In the genomic region with DNA sequence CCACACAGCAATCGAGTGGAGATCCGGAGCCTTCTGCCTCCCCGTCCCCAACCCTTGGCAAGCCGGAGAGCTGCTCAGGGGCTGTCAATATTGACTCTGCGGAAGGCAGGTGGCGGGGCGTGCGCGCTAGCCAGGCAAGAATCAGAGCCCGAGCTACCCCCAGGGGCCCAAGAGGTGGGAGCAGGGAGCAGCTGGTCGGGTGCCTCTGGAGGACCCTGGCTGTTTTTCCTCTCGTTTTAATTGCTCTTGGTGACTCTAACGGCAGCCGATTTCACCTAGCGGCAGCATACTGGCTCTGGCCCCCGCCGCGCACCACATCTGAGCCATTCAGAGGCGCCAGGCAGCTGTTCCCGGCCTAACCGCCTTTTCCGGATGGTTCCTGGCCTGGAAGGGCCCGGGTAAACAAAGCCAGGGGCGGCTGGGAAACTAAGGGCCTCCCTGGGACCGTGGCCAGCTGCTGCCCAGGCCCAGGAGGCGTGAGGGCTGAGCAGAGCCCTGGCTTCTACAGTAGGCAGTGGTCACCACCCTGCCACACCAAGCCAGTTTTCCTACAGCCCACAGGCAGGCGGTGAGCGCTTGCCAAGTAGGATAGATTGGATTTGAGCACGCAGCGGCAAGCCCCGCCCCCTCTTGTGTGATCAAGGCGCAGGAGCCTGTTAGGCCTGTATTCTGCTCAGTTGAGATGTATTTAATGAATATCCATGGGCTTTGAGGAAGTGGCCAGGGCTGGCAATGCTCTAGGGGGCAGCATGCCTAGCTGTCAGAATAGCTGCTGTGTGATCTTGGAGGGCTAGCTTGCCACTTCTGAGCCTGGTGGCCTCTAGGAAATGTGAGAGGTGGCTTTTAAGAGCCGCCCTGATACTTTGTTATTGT, we compare ENCODE assay signal across 9 mouse cellular contexts.
DNase-seq lines count a peak whose midpoint lies in the region; ATAC-seq and TF ChIP-seq lines count a peak whose summit lies in the region.
"Had no signal": no experiment of that assay in that cellular context is flagged by ENCODE, and none has a peak within 500 bp of the region (broad histone marks: within the 10 kb centered on the region; RNA-seq: fewer than 3 reads in every experiment).

No protein-coding gene starts in this region.

- H3K9me3 ChIP-seq in ES-Bruce4 (replicated peaks; ENCODE audit: control insufficient read depth, insufficient read depth, low read length, poor library complexity, severe bottlenecking): no peaks in the 10 kb centered on the region
- H3K9me3 ChIP-seq in forebrain, embryonic 13.5 days (replicated peaks): no peaks in the 10 kb centered on the region
- H3K9me3 ChIP-seq in lung, postnatal 0 days (ENCODE audit: low read length): no peaks in the 10 kb centered on the region

- no peaks in the 10 kb centered on the region for H3K27me3 ChIP-seq in ES-Bruce4 (ENCODE audit: control insufficient read depth, insufficient read depth, low read length, poor library complexity, severe bottlenecking)
- no peaks in the 10 kb centered on the region for H3K27me3 ChIP-seq in forebrain, embryonic 13.5 days
- H3K27me3 ChIP-seq in lung, postnatal 0 days (replicated peaks; ENCODE audit: insufficient read depth, low read length): no peaks in the 10 kb centered on the region

- H3K4me1 ChIP-seq in ES-Bruce4 (ENCODE audit: control insufficient read depth, insufficient read depth, low read length): peaks cover 5% of the 10 kb centered on the region
- peaks cover 98% of the 10 kb centered on the region for H3K4me1 ChIP-seq in forebrain, embryonic 13.5 days
- peaks cover 18% of the 10 kb centered on the region; the same call in 1 of the 2 replicates for H3K4me1 ChIP-seq in lung, postnatal 0 days (ENCODE audit: insufficient read depth, low read depth, low read length)

- H3K9ac ChIP-seq in ES-Bruce4 (ENCODE audit: low read depth, poor library complexity, severe bottlenecking): peak overlapping the region; percentile 34
- peak overlapping the region; percentile 57 for H3K9ac ChIP-seq in forebrain, embryonic 13.5 days
- peak overlapping the region; percentile 32; the same call in 1 of the 2 replicates for H3K9ac ChIP-seq in lung, postnatal 0 days (replicated peaks; ENCODE audit: low read depth)

- intact Hi-C loops in heart, postnatal 14 days (cut with DNase I): loop anchor here (5.0 to 10.0 kb wide), 2 partner anchors 71 to 242 kb away; a partner anchor contains a TSS

- no peaks in the 10 kb centered on the region for H3K36me3 ChIP-seq in ES-Bruce4 (ENCODE audit: control insufficient read depth, insufficient read depth, low read length, poor library complexity, severe bottlenecking)
- H3K36me3 ChIP-seq in forebrain, embryonic 13.5 days (ENCODE audit: poor library complexity, severe bottlenecking): no peaks in the 10 kb centered on the region
- no peaks in the 10 kb centered on the region for H3K36me3 ChIP-seq in lung, postnatal 0 days (ENCODE audit: insufficient read depth, low read length)

- no peak for TF ChIP-seq POLR2A in ES-Bruce4 (IDR thresholded peaks at IDR 0.05; ENCODE audit: insufficient read depth, low read length)
- TF ChIP-seq POLR2A in brain, embryonic 14.5 days (IDR thresholded peaks at IDR 0.05; ENCODE audit: borderline replicate concordance, extremely low read depth, insufficient read depth, insufficient read length, poor library complexity, severe bottlenecking): no peak

- H3K4me3 ChIP-seq in ES-Bruce4 (ENCODE audit: low read depth, low read length): peak overlapping the region; percentile 22
- 0 out of 2 replicates have a peak overlapping the region, but pooled peaks have one; percentile 6 for H3K4me3 ChIP-seq in forebrain, embryonic 13.5 days
- no peak overlapping the region for H3K4me3 ChIP-seq in lung, postnatal 0 days (ENCODE audit: low read depth, low read length)
- H3K4me3 ChIP-seq: erythroblast, embryonic 14.5 days had no signal

- no peak for TF ChIP-seq CTCF in ES-Bruce4 (IDR thresholded peaks at IDR 0.05; ENCODE audit: low read depth, low read length)
- peak; percentile 50; the same call in 1 of the 2 replicates for TF ChIP-seq CTCF in brain, embryonic 14.5 days (IDR thresholded peaks at IDR 0.05; ENCODE audit: borderline replicate concordance, extremely low read depth, insufficient read depth, insufficient read length)
- TF ChIP-seq CTCF in lung, postnatal 0 days (IDR thresholded peaks at IDR 0.05): peak; percentile 68

- H3K4me2 ChIP-seq in forebrain, embryonic 13.5 days: peak overlapping the region; percentile 39
- H3K4me2 ChIP-seq in lung, postnatal 0 days (replicated peaks; ENCODE audit: low read depth, low read length): peak overlapping the region; percentile 36; the same call in 1 of the 2 replicates

- 7% methylated on average over 33 of the region's 33 CpGs for WGBS in forebrain, embryonic 13.5 days
- 7% methylated on average over 33 of the region's 33 CpGs for WGBS in lung, postnatal 0 days

- H3K27ac ChIP-seq in ES-Bruce4 (ENCODE audit: insufficient read depth, low read length): no peak overlapping the region
- H3K27ac ChIP-seq in forebrain, embryonic 13.5 days: peak overlapping the region; percentile 99
- H3K27ac ChIP-seq in lung, postnatal 0 days (ENCODE audit: low read length): peak overlapping the region; percentile 90

- peak; percentile 98 for DNase-seq in brain, embryonic 14.5 days (ENCODE audit: low read depth)
- peak; percentile 78 to 80 for DNase-seq in heart, postnatal 14 days
- peak; percentile 69 for DNase-seq in layer of hippocampus, adult 11-12 months (ENCODE audit: low spot score)
- peak; percentile 95 for DNase-seq in lung, postnatal 0 days (ENCODE audit: low spot score)
- peak; percentile 83 for DNase-seq in retina, embryonic 14.5 days (ENCODE audit: low spot score)
- DNase-seq in urinary bladder, postnatal 14 days (ENCODE audit: low spot score): peak; percentile 92

- no peak for TF ChIP-seq EP300 in ES-Bruce4 (IDR thresholded peaks at IDR 0.05; ENCODE audit: insufficient read depth, low read depth, low read length)
- TF ChIP-seq EP300 in lung, postnatal 0 days (IDR thresholded peaks at IDR 0.05): peak; percentile 83

- ATAC-seq in forebrain, embryonic 13.5 days: peak; percentile 82
- ATAC-seq in lung, postnatal 0 days: peak; percentile 95
